Mouse (Mus musculus) right cerebral cortex, postnatal 10 days (tissue): ENCODE measurements around the gene Zcchc10.
"Not testable (repeated sequence)": the region's sequence is repeated elsewhere in the genome, so short reads cannot be mapped to it uniquely, and the experiment has no call there.

Source experiments
- DNase-seq, 2 experiments: peaks; one replicate each; pipeline ENCODE4 v3.0.0; 2021; ENCODE audit warnings: low spot score in 2 of 2

Zcchc10 gene

DNA sequence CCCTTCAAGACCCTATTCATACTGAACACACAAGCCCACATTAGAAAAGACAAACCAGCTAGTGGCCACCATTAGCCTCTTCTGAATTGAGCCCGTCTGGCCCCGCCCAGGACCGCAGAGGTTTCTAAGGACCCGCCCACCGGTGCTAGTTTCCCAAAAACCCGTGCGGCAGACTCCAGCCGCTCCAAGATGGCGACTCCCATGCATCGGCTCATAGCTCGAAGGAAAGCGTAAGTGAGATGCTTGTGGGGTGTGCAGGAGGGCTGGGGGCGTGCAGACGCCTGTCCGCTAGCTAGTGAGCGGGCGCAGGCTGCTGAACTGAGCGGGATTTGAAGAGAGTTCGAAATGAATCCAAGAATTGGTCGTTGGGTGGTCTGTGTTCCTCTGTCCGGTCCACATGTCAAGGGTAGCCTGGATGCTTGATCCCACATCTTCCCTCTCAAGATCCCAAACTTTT is at the start of gene Zcchc10:
Gene Zcchc10, plus strand, starts transcription at position 168 of the 457 bp plus-strand sequence.
- peak; percentile 92 for DNase-seq

DNA sequence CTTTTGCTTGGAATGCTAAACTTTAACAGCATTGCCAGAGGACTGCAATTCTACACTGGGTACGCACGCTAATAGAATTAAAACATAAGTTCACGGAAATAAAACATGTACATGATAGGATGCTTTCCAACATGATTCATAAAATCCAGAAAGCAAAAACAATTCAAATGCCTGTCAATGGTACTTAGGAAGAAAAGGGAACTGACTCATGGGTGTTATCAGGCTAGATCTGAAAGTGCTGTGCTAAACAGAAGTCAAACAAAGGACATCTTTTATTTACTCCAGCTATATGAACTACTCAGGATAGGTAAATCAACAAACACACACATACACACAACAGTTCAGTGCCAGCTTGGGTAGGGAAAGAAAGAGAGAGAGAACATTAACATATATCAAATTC is 49.1 kb upstream of the Zcchc10 start:
- no peak for DNase-seq

DNA sequence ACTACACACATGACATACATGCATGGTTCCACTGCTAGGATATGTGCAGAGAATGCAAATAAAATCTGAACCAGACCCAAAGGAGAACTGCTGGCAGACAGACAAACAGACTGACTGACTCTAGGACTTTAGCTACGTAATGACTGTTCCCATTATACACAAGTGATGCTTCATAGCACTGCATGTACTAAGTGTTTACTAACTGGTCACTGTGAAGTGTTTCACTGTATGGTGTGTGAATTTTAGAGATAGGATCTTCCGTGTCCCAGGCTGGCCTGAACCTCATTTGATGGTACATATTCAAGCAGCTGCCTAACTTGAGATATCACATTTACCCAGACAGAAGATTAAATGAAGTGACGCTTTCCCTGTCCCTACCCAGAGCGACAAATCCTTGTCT is 46.1 kb upstream of the Zcchc10 start:
- no peak for DNase-seq

DNA sequence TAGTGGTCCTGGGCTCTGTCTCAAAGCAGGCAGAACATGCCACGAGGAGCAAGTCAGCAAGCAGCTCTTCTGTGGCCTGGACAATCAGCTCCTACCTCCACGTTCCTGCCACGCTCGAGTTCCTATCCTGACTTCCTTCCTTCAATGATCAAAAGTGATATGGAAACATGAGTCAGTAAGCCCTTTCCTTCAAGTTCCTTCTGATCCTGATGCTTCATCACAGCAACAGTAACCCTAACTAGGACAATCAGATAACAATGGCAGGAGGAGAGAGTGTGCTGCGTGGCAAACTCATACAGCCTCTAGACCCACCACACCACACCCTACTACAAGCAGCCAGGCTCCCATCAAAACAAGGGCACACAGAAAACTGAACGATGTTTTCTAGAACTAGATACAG is 38.6 kb upstream of the Zcchc10 start:
- no peak for DNase-seq

DNA sequence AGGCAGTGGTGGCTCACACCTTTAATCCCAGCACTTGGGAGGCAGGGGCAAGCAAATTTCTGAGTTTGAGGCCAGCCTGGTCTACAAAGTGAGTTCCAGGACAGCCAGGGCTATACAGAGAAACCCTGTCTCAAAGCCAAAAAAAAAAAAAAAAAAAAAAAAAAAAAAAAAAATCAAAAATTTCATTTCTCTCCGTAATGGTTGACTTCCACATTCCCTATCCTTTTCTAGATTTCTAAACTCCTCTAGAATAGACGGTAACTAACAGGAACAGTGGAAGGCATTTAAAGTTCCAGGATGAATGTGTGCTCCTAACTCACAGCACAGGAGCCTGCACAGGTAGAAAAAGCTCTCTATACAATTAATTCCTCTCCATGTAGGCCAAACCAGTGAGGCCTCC is 34.3 kb upstream of the Zcchc10 start:
- DNase-seq: not testable (repeated sequence)

DNA sequence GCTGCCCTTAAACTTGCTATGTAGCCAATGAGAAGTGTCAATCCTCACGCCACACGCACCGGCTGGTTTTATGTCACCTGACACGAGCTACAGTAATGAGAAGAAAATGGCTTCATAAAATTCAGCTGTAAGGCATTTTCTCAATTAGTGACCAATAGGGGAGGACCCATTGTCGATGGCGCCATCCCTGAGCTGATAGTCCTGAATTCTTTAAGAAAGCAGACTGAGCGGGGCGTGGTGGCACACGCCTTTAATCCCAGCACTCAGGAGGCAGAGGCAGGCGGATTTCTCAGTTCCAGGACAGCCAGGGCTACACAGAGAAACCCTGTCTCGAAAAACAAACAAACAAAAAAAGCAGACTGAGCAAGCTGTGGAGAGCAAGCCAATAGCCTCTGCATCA is 33.6 kb upstream of the Zcchc10 start:
- DNase-seq: no peak

DNA sequence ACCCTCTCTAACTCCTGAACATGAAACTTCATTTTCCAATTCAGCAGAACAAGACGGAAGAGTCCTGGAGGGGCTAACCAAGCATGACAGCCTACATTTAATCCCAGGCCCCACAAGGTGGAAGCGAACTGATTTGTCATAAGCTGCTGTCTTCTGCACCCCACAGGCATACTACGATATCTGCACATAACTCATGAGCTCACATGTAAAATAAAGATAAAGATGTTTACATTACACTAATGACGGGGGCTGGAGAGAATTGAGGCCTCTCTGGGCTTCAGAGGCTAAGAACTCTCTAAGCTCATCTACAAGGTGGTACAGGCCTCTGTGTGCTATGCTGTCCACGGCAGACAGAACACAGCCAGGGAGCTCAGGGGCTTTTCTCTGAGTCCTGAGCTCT is 30.0 kb upstream of the Zcchc10 start:
- no peak for DNase-seq

DNA sequence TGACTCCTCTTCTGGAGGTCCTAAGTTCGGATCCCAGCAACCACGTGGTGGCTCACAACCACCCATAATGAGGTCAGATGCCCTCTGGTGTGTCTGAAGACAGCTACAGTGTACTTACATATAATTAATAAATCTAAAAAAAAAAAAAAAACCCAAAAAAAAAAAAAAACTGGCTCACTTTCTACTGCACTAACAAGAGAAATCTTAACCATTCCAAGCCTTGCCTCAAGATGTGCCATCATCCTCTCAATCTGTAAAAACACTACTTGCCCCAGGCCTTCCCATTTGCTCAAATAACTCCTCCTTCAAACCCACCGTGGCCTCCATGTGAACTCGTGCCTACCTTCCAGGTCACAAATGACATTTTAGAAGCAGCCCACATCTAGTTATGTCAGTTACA is 27.6 kb upstream of the Zcchc10 start:
- DNase-seq: no peak

DNA sequence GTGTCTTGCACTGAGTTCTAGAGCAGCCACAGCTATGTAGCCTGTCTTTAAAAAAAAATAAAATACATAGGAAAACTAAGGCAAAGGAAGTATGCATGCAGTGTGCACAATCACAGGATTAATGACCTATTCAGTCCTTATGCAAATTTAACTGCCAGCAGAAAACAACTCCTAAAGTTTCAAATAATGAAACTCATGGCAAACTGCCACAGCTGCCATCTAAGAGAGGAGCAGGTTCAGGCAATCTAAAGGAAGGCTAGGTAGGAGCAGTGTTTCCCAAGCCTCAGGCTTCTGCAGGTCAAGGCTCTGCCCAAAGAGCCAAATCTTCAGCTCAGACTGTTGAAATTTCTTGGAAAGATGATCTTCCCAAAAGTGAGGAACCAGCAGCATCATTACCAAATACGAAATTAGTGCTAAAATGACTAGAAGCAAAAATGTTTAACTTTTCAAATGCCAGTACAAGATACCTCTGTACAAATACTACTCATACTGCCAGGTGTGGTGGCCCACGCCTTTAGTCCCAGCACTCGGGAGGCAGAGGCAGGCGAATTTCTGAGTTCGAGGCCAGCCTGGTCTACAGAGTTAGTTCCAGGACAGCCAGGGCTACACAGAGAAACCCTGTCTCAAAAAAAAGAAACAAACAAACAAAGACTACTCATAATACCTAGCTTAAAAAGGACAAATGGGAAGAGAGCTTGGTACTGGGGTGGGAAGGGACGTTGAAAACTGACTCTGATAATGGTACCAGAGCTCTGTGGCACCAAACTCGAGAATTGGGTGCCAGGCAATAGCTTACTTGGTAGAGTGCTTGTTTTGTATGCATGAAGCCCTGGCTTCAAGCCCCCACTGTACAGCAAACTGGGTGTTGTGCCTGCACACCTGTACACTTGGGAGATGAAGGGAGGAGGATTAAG is 26.3 kb upstream of the Zcchc10 start:
- no peak for DNase-seq

DNA sequence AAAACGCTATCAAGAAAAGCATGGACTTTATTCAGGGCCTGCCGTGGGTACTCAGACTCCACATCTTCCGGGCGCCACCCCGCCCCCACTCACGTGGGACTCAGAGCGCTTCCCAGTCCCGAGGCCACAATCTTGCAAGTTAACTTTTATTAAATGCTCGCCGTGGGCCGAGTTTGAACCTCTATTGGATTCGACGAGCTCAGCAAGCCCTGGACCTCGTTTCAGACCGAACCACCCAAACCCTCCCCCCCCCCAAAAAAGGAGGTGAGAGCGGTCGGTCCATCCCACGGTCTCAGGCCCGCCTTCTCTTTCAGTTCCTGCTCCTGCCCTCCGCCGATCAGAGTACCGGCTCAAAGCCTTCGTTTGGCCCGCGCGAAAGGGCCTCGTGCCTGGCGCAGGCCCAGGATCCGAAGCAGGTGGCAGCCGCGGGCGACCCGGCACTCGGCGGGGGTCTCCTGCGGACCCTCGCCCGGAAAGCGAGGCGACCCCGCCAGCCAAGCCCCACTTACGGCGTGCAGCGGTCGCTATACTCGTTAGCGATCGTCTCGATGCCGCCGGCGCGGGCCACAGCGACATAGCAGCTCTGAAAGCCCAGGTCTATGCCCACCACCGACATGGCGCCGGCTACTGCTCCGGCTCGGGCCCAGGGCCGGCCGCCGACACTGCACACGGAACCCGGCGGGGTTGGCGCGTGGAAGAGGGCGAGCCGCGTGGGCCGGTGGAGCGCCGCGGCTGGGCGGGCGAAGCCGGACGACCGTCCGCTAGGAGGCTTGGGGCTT is 24.7 kb upstream of the Zcchc10 start:
- DNase-seq: peak; percentile 70 to 80

DNA sequence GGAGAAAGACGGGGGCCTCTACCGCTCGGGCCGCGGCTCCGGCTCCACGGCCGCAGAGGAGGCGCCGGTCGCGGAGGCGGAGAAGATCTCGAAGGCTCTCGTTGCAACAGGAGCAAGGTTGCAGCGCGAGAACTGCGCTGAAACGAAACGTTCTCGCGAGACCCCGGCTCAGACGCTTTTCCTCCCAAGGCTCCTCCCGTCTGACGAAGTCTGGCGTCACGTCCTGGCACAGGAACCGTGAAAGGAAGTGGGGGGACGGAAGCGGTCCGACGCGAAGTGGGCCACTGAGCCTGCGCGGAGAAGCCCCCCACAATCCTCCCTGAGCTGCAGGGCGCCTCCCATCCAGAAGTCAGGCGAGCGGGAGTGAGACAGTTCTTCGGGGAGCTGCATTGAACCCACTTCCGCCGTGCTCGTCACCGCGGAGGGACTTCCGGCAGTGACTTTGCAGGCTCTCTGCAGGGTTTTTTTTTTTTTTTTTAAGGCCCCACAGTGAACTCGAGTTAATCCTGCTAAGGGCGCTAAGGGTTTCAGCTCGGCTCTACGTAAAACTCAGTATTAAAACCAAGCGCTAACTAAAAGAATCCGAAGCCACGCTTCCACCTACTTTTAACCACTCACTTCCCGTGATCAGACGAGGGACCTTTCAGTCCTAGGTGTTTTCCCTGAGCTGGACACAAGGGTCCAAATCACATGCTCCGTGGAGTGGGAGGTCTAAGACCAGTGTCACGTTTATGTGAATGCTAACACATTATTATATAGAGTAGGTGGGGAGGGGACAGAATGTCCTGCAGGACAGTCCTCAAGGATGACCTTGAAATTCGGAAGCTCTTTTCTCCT is 23.9 kb upstream of the Zcchc10 start, which contains the start of gene Hspa4:
Gene Hspa4, minus strand, starts transcription at position 128 of the 837 bp plus-strand sequence.
- peak; percentile 99 to 100 for DNase-seq

DNA sequence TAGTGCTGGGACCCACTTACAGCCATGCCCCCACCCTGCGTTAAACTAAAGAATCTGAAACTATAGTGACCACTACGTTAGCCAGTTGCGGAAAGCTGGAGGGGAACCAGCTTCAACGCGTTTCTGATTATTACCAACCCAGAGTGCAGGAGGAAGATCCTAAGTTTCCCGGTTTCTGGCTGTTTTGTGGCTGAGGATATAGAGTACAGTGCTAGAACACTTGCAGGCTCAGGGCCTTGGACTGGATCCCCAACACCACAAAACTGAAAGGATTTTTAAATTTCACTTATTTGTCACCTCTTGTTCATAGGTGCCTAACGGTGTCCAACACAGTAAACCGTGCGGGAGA is 23.3 kb upstream of the Zcchc10 start:
- no peak for DNase-seq

DNA sequence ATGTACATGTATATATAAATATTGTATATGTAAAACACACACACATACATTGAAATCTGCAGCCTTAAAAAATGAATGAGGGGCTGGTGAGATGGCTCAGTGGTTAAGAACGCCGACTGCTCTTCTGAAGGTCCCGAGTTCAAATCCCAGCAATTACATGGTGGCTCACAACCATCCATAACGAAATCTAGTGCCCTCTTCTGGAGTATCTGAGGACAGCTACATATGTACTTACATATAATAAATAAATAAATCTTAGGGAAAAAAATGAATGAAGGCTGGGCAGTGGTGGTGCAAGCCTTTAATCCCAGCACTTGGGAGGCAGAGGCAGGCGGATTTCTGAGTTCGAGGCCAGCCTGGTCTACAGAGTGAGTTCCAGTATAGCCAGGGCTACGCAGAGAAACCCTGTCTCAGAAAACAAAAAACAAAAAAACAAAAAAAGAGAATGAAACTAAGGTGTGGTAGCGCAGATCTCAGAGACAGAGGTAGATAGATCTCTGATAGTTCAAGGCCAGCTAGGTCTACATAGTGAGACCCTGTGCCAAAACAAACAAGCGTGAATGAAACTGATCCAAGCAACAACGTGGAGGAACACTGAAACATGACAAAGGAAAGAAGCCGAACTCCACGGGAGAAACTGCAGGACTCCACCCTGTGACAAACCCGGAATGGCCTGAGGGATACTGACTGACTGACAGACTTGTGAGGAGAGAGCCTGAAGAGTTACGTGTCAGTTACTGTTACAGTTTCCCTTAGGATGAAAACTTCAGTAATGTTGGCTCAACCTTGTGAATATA is 20.2 kb upstream of the Zcchc10 start:
- DNase-seq: no peak

DNA sequence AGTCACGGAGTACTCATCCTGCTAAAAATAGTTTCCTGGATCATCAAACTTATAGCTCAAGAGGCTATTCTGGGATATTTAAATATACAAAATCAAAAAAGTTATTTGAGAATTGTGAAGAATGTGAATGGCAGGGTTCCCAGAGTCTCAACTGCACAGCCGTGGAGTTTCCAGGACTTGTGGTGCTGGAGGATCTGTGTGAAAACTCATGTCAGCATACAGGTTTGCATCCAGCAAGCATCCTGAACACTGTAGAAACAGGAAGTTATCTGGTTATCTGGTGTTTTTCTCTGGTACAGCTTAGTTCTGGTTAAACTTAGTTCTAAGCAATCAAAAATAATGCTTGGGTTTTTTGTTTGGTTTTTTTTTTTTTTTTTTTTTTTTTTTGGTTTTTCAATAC is 17.5 kb upstream of the Zcchc10 start:
- DNase-seq: peak in 1 of 2 experiments; percentile 42

DNA sequence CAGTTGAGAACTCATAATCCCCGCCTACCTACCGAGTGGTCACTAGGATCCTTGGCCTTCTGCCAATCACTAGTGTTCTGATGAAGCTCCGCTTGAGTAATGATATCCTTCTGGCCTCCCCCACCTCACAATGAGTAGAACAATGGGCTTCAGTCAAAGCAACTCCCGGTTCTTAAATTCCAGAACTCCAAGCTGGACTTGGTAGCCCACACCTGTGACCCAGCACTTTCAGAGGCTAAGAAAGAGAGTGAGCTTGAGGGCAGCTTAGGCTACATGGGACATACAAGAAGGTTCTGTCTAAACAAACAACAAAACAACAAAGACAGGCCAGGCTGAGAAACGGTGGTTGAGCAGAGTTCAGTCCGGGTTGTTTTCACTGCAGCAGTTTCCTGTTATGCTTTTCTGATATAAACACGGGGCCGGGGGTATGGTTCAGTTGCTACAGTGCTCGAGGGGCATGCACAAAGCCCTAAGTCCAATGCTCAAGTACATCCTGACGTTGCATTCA is 16.9 kb upstream of the Zcchc10 start:
- no peak for DNase-seq

DNA sequence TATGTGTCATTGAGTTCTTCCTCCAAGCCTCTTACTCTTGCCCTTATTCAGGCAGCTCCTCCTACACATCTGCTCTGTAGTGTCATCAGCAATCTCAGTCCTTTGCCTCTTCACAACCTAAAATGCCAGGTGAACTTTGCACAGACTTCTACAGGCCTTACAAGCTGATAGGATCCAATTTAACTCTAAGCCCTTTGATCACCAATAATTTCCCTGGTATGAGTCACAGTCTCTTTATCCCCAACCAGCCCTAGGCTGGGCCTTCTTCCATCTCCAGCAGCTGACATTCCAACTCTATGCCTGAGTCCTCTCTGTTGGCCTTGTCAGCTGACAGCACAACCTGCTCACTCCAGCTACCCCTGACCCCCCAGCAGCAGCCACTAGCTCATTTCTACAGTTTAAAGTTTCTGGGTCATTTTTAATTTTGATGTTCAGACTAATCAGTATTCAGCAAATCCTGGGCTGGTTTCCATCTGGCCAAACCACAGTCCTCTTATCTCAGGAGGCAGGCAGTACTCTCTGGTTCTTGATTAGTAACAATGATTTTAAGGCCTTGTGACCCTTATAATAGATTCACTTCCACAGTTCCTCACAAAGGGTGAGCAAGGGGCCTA is 16.1 kb upstream of the Zcchc10 start:
- DNase-seq: no peak

DNA sequence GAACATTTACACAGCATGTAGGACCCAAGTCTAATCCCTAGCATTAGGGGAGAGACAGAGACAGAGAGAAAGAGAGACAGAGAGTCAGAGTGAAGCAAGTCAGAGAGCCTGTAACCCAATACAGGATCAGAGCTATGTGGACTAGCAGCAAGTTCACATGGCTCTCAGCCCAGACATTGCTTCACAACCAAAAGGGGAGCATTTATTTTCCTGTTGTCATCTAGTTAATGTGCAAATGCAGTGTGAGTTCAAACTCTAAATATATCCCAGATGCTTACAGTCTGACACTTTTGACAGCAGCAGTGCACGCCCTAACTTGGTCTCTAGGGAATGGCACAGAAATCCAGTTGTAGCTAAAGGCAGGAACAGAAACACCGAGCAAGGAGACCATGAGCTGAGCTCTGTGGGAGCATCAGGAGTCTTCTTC is 15.6 kb upstream of the Zcchc10 start:
- no peak for DNase-seq

DNA sequence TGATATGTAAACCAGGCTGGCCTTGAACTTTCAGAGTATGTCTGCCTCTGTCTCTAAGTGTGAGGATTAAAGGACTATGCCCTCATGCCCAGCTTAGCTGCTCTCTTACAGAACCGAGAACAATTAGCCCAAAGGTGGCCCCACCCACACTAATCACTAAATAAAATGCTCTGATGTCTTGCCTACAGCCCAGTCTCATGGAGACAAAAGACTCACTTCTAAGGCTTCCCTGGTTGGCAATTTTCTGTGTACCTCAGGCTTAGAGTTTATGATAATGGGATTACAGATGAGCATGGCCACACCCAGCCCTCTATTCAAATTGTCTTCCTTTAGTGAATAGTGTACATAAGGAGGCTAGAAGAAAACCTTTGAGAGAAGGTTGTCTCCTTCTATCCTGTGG is 13.1 kb upstream of the Zcchc10 start:
- no peak for DNase-seq

DNA sequence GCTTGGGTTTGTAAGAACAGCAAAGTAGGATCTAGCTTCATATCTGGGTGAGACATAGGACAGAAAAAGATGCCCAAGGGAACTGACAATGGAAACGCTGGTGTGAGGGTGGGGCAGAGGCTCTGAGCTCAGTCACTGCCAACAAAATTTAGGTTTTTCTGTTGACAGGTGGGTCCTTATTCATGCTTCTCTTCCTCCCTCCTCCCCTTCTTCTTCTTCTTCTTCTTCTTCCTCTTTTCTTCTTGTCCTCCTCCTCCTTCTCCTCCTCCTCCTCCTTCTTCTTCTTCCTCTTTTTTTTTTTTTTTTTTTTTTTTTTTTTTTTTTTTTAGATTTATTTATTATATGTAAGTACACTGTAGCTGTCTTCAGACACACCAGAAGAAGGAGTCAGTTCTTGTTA is 11.7 kb upstream of the Zcchc10 start:
- not testable (repeated sequence) for DNase-seq

DNA sequence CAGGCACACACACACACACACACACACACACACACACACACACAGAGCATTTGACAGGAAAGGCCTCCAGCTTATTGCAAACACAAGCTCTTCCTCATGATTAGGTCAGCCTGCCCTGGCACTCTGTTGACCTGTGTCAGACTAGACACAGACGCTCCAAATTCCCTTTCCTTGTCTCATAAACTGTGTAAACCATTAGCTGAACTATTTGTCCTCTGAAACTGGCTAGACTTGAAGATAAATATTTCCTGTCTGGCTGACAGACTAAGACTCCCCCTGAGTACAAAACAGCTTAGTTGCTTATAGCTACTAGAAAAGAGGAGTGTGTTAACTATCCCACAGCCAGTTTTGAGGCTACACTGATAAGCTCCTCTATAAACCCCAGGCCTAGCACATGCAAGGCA is 9.7 kb upstream of the Zcchc10 start:
- DNase-seq: no peak
